Mouse (Mus musculus): Measurements from ENCODE around the gene Olfr476. TPM values are rescaled to one million over a fixed set of nuclear protein-coding genes. Genes with fewer than 3 reads are reported as not detected.
"Not testable (repeated sequence)": the region's sequence is repeated elsewhere in the genome, so short reads cannot be mapped to it uniquely, and the experiment has no call there.

Olfr476 gene
- not detected in 2 replicates for polyA plus RNA-seq (2016; fragmentation: Nextera tagmentation; extraction: Ambion mirVana)

DNA sequence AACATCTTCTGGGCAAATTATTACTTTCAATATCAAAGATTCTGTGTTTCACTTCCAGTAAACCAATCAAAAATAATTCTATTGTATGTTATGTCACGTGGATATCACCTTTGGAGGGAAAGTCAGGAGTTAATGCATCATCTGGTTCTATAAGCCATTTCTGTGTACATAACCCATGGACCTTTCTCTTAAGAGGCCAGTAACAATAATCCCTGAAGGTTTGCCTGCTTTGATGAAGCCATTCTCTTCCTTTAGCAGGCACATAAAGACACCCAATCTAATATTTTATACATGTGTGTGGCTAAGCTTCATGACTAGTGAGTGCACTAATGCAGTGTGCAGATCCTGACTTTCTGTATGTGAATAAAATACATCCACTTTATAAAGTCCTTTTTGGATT lies at the start of gene Olfr476:
Gene Olfr476 (plus strand): TSS at position 301 of the 400 bp plus-strand sequence.
- Histone ChIP-seq H3K27me3 (ENCODE audit: low read depth, poor library complexity, severe bottlenecking) (no peaks in the 10 kb centered on the region), H3K27ac (no peak within 1 kb of the TSS), H3K4me3 (no peak within 1 kb of the TSS), H3K4me1 (no peaks in the 10 kb centered on the region), H3K9me3 (replicated peaks) (no peaks in the 10 kb centered on the region), H3K36me3 (no peaks in the 10 kb centered on the region)
- WGBS: 60% methylated on average over 1 of the region's 1 CpGs
- DNase-seq (ENCODE audit: low spot score): no peak

DNA sequence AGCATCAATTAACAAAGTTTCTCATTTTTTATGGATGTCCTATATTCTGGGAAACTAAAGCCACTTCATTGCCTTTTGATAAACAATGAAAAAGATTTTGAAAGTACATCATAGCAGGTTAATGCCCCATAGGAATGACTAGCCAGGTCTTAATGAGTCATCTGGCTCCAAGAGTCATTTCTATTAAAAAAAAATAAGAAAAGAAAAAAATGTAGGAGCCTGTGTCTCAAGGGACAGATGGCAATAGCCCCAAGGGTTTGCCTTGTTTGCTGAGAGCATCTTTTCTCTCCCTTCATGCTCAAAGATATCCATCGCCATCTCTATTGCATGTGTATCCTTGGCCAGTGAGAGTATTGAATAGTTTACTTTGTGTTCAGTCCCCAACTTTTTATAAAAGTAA lies 34.5 kb upstream of the Olfr476 start, which contains the start of gene Olfr473:
Gene Olfr473 (plus strand): TSS at position 301 of the 400 bp plus-strand sequence.
- 94% methylated on average over 1 of the region's 1 CpGs for WGBS
- H3K27ac ChIP-seq: no peak within 1 kb of the TSS
- H3K4me1 ChIP-seq: no peaks in the 10 kb centered on the region
- DNase-seq (ENCODE audit: low spot score): no peak
- no peaks in the 10 kb centered on the region for H3K27me3 ChIP-seq (ENCODE audit: low read depth, poor library complexity, severe bottlenecking)
- H3K36me3 ChIP-seq: no peaks in the 10 kb centered on the region
- no peaks in the 10 kb centered on the region for H3K9me3 ChIP-seq (replicated peaks)
- H3K4me3 ChIP-seq: no peak within 1 kb of the TSS

DNA sequence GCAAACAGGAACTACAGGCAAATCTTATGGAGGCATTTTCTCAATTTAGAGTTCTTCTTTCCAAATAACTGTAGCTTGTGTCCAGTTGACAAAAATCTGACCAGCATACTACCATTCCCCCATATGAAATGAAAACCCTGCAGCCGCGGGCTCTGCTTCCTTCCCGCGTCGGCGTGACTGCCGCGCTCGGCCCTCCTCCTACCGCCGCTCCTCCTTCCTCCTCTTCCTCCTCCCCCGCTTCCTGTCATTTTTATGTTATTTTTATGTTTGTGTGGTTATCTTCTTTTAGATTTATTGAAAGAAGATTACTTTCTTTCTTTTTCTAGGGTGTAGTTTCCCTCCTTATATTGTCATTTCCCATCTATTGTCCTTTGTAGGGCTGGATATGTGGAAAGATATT lies 12.1 kb upstream of the Olfr476 start:
- not testable (repeated sequence) for H3K4me3 ChIP-seq; DNase-seq (ENCODE audit: low spot score)
- WGBS: 98% methylated on average over 12 of the region's 12 CpGs

DNA sequence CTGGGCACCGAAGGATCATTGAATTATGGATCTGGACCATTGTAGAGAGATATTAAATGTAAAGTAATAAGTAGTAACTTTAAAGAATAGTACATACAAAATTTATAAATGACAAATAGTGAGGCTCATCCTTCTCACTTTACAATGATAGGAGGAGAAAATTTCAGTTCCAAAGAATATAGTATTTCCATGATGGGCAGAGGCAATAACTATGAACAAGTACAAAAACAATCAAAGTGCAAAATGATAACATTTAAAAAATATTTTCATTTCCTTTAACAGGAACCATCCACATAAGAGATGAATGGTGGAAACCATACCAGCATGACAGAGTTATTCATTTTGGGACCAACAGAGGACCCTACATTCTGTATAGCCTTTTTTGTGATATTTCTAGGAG lies 10.3 kb upstream of the Olfr476 start, which contains the start of gene Olfr474:
Gene Olfr474 (plus strand): TSS at position 301 of the 400 bp plus-strand sequence.
- H3K27ac ChIP-seq: no peak within 1 kb of the TSS
- H3K27me3 ChIP-seq (ENCODE audit: low read depth, poor library complexity, severe bottlenecking): no peaks in the 10 kb centered on the region
- 92% methylated on average over 1 of the region's 1 CpGs for WGBS
- H3K36me3 ChIP-seq: no peaks in the 10 kb centered on the region
- H3K9me3 ChIP-seq (replicated peaks): no peaks in the 10 kb centered on the region
- no peak within 1 kb of the TSS for H3K4me3 ChIP-seq
- DNase-seq (ENCODE audit: low spot score): no peak
- no peaks in the 10 kb centered on the region for H3K4me1 ChIP-seq

More for the DNA sequence above, 12.1 kb upstream of the Olfr476 start:
- not testable (repeated sequence) for H3K27me3 ChIP-seq (ENCODE audit: low read depth, poor library complexity, severe bottlenecking); H3K36me3 ChIP-seq; H3K9me3 ChIP-seq (replicated peaks); H3K4me1 ChIP-seq; H3K27ac ChIP-seq

DNA sequence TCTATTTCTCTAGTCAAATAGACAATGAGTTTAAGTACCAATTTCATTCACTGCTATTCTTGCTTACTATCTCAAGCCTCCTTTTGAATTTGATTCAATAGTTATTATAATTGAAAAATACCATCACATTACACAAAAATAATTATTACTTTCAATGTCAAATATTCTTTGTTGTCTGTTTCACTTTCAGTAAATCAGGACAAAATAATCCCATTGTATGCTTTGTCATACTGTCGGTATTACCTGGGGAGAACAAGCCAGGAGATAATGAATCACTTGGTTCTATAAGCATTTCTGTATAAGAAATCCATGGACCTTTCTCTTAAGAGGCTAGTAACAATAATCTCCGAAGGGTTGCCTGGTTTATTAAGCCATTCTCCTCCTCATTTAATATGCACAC lies 21.8 kb downstream of the Olfr476 start, which contains the start of gene Olfr477:
Gene Olfr477 (plus strand): TSS at position 301 of the 400 bp plus-strand sequence.
- no peaks in the 10 kb centered on the region for H3K27me3 ChIP-seq (ENCODE audit: low read depth, poor library complexity, severe bottlenecking)
- WGBS: 82% methylated on average over 2 of the region's 2 CpGs
- DNase-seq (ENCODE audit: low spot score): no peak
- H3K36me3 ChIP-seq: no peaks in the 10 kb centered on the region
- H3K4me1 ChIP-seq: no peaks in the 10 kb centered on the region
- no peak within 1 kb of the TSS for H3K4me3 ChIP-seq
- no peaks in the 10 kb centered on the region for H3K9me3 ChIP-seq (replicated peaks)
- H3K27ac ChIP-seq: no peak within 1 kb of the TSS

DNA sequence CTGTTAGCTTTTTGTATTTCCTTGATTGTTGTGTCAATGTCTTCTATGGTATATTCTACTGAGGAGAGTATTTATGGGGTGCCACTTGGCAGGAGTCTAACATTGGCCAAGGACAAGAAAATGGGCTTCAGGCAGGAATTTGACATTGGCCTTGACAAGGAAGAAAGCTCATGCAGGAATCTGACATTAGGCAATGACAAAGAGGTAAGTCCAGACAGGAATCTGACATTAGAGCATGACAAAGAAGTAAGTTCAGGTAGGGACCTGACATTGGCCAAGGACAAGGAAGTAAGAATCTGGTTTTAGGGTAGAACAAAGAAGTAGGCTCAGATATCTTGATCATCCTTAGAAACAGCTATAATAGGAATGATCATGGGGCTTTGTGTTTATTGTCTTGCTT lies 49.7 kb downstream of the Olfr476 start:
- H3K36me3 ChIP-seq; H3K9me3 ChIP-seq (replicated peaks); H3K27ac ChIP-seq; DNase-seq (ENCODE audit: low spot score); H3K4me3 ChIP-seq; H3K4me1 ChIP-seq; H3K27me3 ChIP-seq (ENCODE audit: low read depth, poor library complexity, severe bottlenecking): not testable (repeated sequence)

Other genes starting within 250 kb of the Olfr476 start
- gene Cyb5r2, start 206.8 kb upstream of the Olfr476 start, polyA plus RNA-seq (2016; fragmentation: Nextera tagmentation; extraction: Ambion mirVana): 0.23 and 0.30 TPM in 2 replicates
- gene Ovch2, start 163.6 kb upstream of the Olfr476 start, polyA plus RNA-seq (2016; fragmentation: Nextera tagmentation; extraction: Ambion mirVana): not detected in 2 replicates
- not detected in 2 replicates for gene Olfr467, start 152.5 kb upstream of the Olfr476 start, polyA plus RNA-seq (2016; fragmentation: Nextera tagmentation; extraction: Ambion mirVana)
- gene Olfr469, start 139.3 kb upstream of the Olfr476 start, polyA plus RNA-seq (2016; fragmentation: Nextera tagmentation; extraction: Ambion mirVana): not detected in 2 replicates
- not detected in 2 replicates for gene Olfr470, start 117.3 kb upstream of the Olfr476 start, polyA plus RNA-seq (2016; fragmentation: Nextera tagmentation; extraction: Ambion mirVana)
- not detected in 2 replicates for gene Olfr472, start 66.9 kb upstream of the Olfr476 start, polyA plus RNA-seq (2016; fragmentation: Nextera tagmentation; extraction: Ambion mirVana)
- gene Olfr473, start 34.4 kb upstream of the Olfr476 start, polyA plus RNA-seq (2016; fragmentation: Nextera tagmentation; extraction: Ambion mirVana): not detected in 2 replicates
- not detected in 2 replicates for gene Olfr474, start 10.2 kb upstream of the Olfr476 start, polyA plus RNA-seq (2016; fragmentation: Nextera tagmentation; extraction: Ambion mirVana)
- not detected in 2 replicates for gene Olfr477, start 21.9 kb downstream of the Olfr476 start, polyA plus RNA-seq (2016; fragmentation: Nextera tagmentation; extraction: Ambion mirVana)
- not detected in 2 replicates for gene Olfr478, start 69.2 kb downstream of the Olfr476 start, polyA plus RNA-seq (2016; fragmentation: Nextera tagmentation; extraction: Ambion mirVana)
- not detected in 2 replicates for gene Olfr479, start 85.9 kb downstream of the Olfr476 start, polyA plus RNA-seq (2016; fragmentation: Nextera tagmentation; extraction: Ambion mirVana)
- gene Olfr480, start 102.5 kb downstream of the Olfr476 start, polyA plus RNA-seq (2016; fragmentation: Nextera tagmentation; extraction: Ambion mirVana): not detected in 2 replicates
- gene Olfr481, start 115.1 kb downstream of the Olfr476 start, polyA plus RNA-seq (2016; fragmentation: Nextera tagmentation; extraction: Ambion mirVana): not detected in 2 replicates
- 0.10 TPM in 2 replicates for gene Olfr482, start 132.8 kb downstream of the Olfr476 start, polyA plus RNA-seq (2016; fragmentation: Nextera tagmentation; extraction: Ambion mirVana)
- gene Olfr483, start 136.0 kb downstream of the Olfr476 start, polyA plus RNA-seq (2016; fragmentation: Nextera tagmentation; extraction: Ambion mirVana): not detected in 2 replicates
- not detected in 2 replicates for gene Olfr484, start 162.6 kb downstream of the Olfr476 start, polyA plus RNA-seq (2016; fragmentation: Nextera tagmentation; extraction: Ambion mirVana)
- not detected in 2 replicates for gene Olfr485, start 195.1 kb downstream of the Olfr476 start, polyA plus RNA-seq (2016; fragmentation: Nextera tagmentation; extraction: Ambion mirVana)
- gene Olfr486, start 207.9 kb downstream of the Olfr476 start, polyA plus RNA-seq (2016; fragmentation: Nextera tagmentation; extraction: Ambion mirVana): not detected in 2 replicates
- not detected in 2 replicates for gene Olfr487, start 249.8 kb downstream of the Olfr476 start, polyA plus RNA-seq (2016; fragmentation: Nextera tagmentation; extraction: Ambion mirVana)

All from limb, embryonic 10.5 days (tissue).